Mouse (Mus musculus) heart, embryonic 14.5 days (tissue): Measurements from ENCODE around the gene Mical3. TPM values are rescaled to one million over a fixed set of nuclear protein-coding genes. Genes with fewer than 3 reads are reported as not detected.

Experiments
- ATAC-seq: fragments of 200-750 bp; cut with Nextera tagmentation; 2 replicates; pipeline ENCODE4 v1.8.0; 2017; ENCODE audit warnings: low read depth, moderate TSS enrichment; ENCODE audit not compliant: insufficient number of reproducible peaks, insufficient read depth, low FRiP score
- H3K27ac ChIP-seq, 2 experiments: fragments of 200-500 bp in 1 of 2; fragments of 300-500 bp in 1 of 2; sonication (generic) in 1 of 2; replicated peaks in 1 of 2; 2 replicates each; pipeline ENCODE4 v1.5.1; 2012 to 2014; ENCODE audit warnings: low read depth in 2 of 2, low read length in 2 of 2, control low read depth in 1 of 2, mild to moderate bottlenecking in 1 of 2, mixed read lengths in 1 of 2; ENCODE audit not compliant: control insufficient read depth in 1 of 2, insufficient read depth in 1 of 2
- H3K27me3 ChIP-seq: fragments of 300-500 bp; sonication (generic); 2 replicates; pipeline ENCODE4 v1.6.1; 2014; ENCODE audit warnings: mild to moderate bottlenecking, low read length, control low read depth; ENCODE audit not compliant: control insufficient read depth, insufficient read depth
- H3K36me3 ChIP-seq: fragments of 300-500 bp; sonication (generic); 2 replicates; pipeline ENCODE4 v1.6.1; 2014; ENCODE audit warnings: mild to moderate bottlenecking, control low read depth, low read length, mixed read lengths; ENCODE audit not compliant: control insufficient read depth, insufficient read depth
- H3K4me1 ChIP-seq, 2 experiments: fragments of 200-500 bp in 1 of 2; fragments of 300-500 bp in 1 of 2; sonication (generic) in 1 of 2; 2 replicates each; pipeline ENCODE4 v1.6.1; 2012 to 2014; ENCODE audit warnings: low read length in 2 of 2, control low read depth in 1 of 2, mixed read lengths in 1 of 2; ENCODE audit not compliant: control insufficient read depth in 2 of 2, insufficient read depth in 2 of 2
- H3K4me2 ChIP-seq: fragments of 300-500 bp; sonication (generic); 2 replicates; pipeline ENCODE4 v1.6.1; 2014; ENCODE audit warnings: mild to moderate bottlenecking, low read length
- H3K4me3 ChIP-seq, 2 experiments: fragments of 200-500 bp in 1 of 2; fragments of 300-500 bp in 1 of 2; sonication (generic) in 1 of 2; 2 replicates each; pipeline ENCODE4 v1.5.1; 2012 to 2014; ENCODE audit warnings: low read length in 2 of 2, mild to moderate bottlenecking in 2 of 2, control low read depth in 1 of 2, low read depth in 1 of 2, moderate library complexity in 1 of 2; ENCODE audit not compliant: control insufficient read depth in 1 of 2, insufficient read depth in 1 of 2
- H3K9ac ChIP-seq: fragments of 300-500 bp; sonication (generic); 2 replicates; pipeline ENCODE4 v1.6.1; 2014; ENCODE audit warnings: mild to moderate bottlenecking, low read length
- H3K9me3 ChIP-seq: fragments of 300-500 bp; sonication (generic); 2 replicates; pipeline ENCODE4 v1.6.1; 2016; ENCODE audit warnings: low read length, control low read depth; ENCODE audit not compliant: control insufficient read depth
- WGBS: fragments of 180-500 bp; shearing (Covaris S2); extraction: QIAGEN DNeasy Blood & Tissue Kit; methylation state at CpG from one replicate; pipeline ENCODE4 v1.1.7; 2014; 5-methylcytosine and 5-hydroxymethylcytosine counted together
- polyA plus RNA-seq: library from polyadenylated mRNA; unstranded; fragments of >200 nt; fragmentation: Nextera tagmentation; extraction: Ambion mirVana; gene quantifications from 2 replicates; pipeline ENCODE4 v1.2.1, GENCODE M21; 2014

Mical3 gene
- polyA plus RNA-seq, 1 experiment from 2014 or later, result 46.2 TPM

DNA sequence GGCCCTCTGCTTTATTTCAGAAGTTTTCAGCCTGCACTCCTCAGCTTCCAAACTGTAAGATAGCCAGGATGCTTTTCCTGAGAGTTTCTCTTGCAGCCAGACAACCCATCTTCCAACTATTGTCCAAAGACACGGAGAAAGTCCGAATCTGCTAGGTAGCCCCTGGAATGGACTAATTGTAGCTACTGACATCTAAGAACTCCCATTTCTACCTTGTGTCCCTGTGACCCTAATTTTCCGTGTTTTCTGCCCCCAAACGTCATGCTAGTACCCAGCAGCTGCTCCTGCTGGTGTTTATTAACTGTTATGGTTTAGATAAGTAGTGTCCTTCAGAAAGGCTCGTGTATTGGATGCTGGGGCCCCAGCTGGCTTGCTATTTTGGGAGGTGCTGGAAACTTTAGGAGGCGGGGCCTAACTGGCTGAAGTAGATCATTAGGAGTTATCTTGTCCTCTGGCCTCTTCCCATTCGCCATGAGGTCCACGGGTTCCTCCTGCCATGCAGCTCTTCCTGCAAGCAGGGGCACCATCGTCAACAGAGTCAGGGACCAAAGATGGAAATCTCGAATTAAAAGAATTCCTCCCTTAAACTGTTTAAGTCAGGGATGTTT, 19.2 kb downstream of the Mical3 start:
- H3K4me1 ChIP-seq, result peaks cover 13 to 29% of the 10 kb centered on the region in 2 experiments
- peak overlapping the region; percentile 67 for H3K4me2 ChIP-seq
- H3K4me3 ChIP-seq, result no peak overlapping the region
- no peak; the same call in 1 of the 2 replicates for ATAC-seq
- WGBS, result 16% methylated on average over 10 of the region's 10 CpGs
- peaks cover 10% of the 10 kb centered on the region for H3K36me3 ChIP-seq
- peak overlapping the region; percentile 53 for H3K9ac ChIP-seq
- H3K9me3 ChIP-seq, result no peaks in the 10 kb centered on the region
- H3K27me3 ChIP-seq, result no peaks in the 10 kb centered on the region
- peak overlapping the region; percentile 91 to 94 for H3K27ac ChIP-seq

DNA sequence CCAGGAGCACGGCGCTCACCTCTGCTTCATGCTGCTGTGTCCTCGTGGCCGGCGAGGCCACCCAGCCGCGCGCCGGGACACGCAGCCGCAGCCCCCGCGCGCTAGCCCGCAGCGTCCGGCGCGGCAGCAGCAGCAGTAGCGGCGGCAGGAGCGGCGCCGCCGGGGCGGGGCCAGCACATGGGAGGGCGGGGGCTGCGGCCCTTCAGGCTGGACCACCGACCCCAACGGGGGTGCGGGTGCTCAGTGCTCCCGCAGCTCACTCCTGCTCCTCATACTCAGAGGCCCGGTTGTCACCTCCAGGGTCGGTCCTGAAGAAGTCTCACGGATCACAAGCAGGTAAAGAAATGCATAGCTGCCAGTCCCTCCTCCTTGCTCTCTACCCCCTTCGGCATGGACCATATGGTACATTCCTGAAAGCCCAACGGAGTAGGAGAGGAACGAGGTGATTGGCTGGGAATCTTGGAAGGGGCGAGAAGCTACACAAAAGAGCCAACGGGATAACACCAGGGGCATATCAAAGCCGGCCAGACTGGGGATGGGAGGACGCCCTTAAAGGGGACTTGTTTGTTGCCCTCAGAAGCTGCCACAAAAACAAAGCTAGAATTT, 20.7 kb downstream of the Mical3 start:
- Histone ChIP-seq H3K4me2 (peak overlapping the region; percentile 67), H3K27ac (peak overlapping the region; percentile 94 to 95), H3K9me3 (no peaks in the 10 kb centered on the region), H3K9ac (peak overlapping the region; percentile 99), H3K4me3 (peak overlapping the region; percentile 76 to 98), H3K4me1 (peaks cover 14 to 40% of the 10 kb centered on the region in 2 experiments), H3K36me3 (peaks cover 13% of the 10 kb centered on the region), H3K27me3 (no peaks in the 10 kb centered on the region)
- peak; percentile 91 for ATAC-seq
- WGBS, result under 1% methylated on average over 41 of the region's 42 CpGs

DNA sequence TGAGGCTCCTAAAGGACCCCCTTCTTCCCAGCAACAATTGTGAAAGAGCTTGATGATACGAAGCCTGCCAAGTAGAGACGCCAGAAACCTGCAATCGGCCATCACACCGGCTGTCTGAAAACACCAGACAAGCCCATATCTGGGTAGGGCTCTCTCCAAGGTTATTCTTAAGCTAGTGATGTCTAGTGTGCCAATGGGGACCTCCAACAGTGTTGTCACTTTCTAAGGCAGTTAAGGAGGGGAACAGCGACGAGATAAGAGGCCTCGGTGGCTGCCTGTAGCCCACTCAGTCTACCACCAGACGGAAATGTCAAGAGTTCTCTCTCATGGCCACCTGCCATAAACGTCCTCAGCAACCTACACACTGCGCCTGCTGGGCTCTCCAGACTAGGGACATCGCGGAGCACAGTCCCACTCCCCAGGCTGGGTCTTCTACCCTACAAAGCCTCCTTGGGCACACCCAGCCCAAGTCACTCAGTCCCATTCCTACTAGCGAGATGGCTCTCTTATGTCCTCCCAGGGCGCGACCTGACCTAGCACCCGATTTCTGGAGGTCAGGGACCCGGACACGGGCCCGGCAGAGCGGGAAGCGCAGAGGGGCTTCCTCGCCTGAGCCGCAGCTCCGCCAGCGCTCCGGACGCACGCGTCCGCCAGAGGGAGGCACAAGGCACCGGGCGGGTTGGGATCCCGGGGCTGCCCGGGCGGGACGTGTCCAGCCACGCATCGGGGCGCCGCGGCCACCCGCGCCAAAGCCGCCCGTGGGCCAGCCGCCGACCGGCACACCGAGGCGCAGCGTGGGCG, 21.4 kb downstream of the Mical3 start:
- Histone ChIP-seq H3K4me3 (peak overlapping the region; percentile 76 to 98), H3K4me2 (peak overlapping the region; percentile 67), H3K36me3 (peaks cover 19% of the 10 kb centered on the region), H3K27ac (peak overlapping the region; percentile 94 to 95), H3K4me1 (peaks cover 17 to 44% of the 10 kb centered on the region in 2 experiments), H3K27me3 (no peaks in the 10 kb centered on the region), H3K9me3 (no peaks in the 10 kb centered on the region), H3K9ac (peak overlapping the region; percentile 99)
- under 1% methylated on average over 52 of the region's 52 CpGs for WGBS
- ATAC-seq, result peak; percentile 29; the same call in 1 of the 2 replicates

DNA sequence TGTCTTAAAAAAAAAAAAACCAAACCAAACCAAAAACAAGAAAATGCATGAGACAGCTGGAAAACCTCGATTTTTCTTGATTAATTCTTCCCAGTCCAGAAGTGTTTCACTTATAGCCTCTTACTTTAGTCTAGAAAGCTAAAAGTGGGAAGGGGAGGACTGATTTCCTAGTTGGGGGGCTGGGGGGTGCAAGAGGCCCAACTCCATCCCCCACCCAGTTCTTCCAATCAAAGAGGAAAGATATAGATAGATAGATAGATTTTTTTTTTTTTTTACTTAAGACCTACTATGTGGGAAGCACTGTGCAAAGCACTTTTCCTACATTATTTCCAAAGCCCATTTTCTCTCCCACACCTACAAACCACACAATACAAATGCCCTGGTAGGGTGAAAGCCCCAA, 22.7 kb downstream of the Mical3 start:
- no peaks in the 10 kb centered on the region for H3K9me3 ChIP-seq
- no peaks in the 10 kb centered on the region for H3K27me3 ChIP-seq
- ATAC-seq, result no peak
- peak overlapping the region in 1 of 2 experiments; percentile 98; a peak in 1 of 4 replicates for H3K4me3 ChIP-seq
- H3K4me1 ChIP-seq, result peaks cover 26 to 53% of the 10 kb centered on the region in 2 experiments
- peaks cover 31% of the 10 kb centered on the region for H3K36me3 ChIP-seq
- H3K9ac ChIP-seq, result peak overlapping the region; percentile 99; the same call in 1 of the 2 replicates
- peak overlapping the region; percentile 67 for H3K4me2 ChIP-seq
- no peak overlapping the region for H3K27ac ChIP-seq
- 79% methylated on average over 1 of the region's 1 CpGs for WGBS

DNA sequence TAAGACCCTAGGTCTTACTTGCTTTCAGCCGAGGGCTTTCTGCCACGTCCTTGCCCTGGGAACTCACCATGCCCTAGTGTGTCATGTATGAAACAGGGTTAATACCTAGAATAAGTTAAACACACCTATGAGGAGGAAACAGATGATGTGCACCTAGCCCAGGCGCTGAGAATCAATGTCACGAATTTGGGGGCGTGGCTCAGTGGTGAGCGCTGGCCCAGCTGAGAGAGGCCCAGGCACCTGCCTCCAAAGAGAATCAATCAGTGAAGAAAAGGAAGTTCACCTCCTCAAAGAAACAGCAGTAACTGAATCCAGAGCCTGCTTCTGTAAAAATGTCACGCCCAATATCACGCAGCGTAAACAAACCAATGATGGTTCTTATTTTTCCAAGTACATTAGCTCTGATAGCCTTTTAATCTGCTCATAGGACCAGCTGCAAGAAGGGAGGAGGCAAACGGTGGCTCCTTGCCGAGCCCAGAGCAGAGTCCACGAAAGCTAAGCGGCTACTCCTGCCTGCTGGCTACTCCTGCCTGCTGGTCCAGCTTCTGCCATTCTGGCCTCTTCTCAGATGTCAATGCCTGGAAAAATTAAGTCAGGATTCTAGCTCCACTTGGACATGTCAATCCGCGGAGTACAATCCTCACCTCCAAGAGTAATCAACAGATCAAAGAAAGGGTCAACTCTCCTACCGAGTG, 23.9 kb downstream of the Mical3 start:
- Histone ChIP-seq H3K27me3 (no peaks in the 10 kb centered on the region), H3K9me3 (no peaks in the 10 kb centered on the region), H3K4me1 (peaks cover 23 to 57% of the 10 kb centered on the region in 2 experiments), H3K4me3 (no peak overlapping the region), H3K4me2 (no peak overlapping the region), H3K27ac (no peak overlapping the region), H3K36me3 (peaks cover 32% of the 10 kb centered on the region), H3K9ac (no peak overlapping the region)
- whole genome bisulfite sequencing, result 89% methylated on average over 16 of the region's 16 CpGs
- no peak for ATAC-seq

DNA sequence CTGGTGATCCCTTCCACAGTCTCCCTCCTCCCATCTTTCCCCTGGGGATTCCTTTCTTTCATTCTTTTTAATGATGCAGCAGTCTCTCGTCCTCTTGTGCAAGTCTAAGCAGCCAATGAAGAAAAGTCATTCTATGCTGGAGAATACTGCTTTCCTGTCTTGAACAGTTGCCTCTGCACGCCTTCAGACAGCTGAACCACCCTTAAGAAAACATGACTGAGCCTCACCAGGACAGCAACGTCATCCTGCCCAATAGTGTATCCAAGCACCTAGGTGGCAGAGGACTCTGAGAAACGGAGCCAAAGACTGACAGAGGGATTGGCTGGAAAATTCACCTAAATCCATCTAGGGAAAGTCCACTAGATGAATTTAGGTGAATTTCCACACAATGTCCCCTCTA, 25.1 kb downstream of the Mical3 start:
- Histone ChIP-seq H3K4me1 (peaks cover 23 to 54% of the 10 kb centered on the region in 2 experiments), H3K9ac (no peak overlapping the region), H3K4me2 (no peak overlapping the region), H3K27ac (no peak overlapping the region), H3K9me3 (no peaks in the 10 kb centered on the region), H3K36me3 (peaks cover 32% of the 10 kb centered on the region), H3K4me3 (no peak overlapping the region), H3K27me3 (no peaks in the 10 kb centered on the region)
- ATAC-seq, result no peak
- 55% methylated on average over 4 of the region's 4 CpGs for WGBS
